Mouse (Mus musculus): Measurements from ENCODE around the gene Rhobtb1.

Gene Rhobtb1

GRCm38 (mm10) chr10:69151045-69151444, at the start of gene Rhobtb1:
Gene Rhobtb1, plus strand, starts transcription at chr10:69151434.
- DNase-seq (ENCODE audit: low read depth, low spot score), result no peak

DNA sequence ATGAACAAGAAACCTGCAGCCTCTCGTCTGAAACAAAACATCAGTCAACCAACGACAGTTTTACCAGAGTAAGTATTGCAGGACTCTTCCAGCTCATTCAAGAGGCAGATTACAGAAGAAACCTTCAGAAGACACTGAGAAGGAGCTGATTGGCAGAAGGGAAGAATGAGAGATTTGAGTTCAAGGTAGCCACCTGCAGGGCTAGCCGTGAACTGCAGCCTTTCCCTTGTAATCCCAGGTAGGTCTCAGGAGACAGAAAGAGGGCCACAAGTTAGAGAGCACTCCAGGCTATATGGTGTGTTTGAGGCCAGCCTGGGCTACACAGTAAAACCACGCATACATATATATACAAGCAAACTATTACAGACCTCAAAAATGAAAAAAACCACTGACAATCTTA, 49.2 kb upstream of the Rhobtb1 start:
- DNase-seq (ENCODE audit: low read depth, low spot score), result peak; percentile 4

- no peak for DNase-seq (ENCODE audit: low read depth, low spot score)
Measured at GRCm38 (mm10) chr10:69104143-69104882, 46.9 kb upstream of the Rhobtb1 start.

DNA sequence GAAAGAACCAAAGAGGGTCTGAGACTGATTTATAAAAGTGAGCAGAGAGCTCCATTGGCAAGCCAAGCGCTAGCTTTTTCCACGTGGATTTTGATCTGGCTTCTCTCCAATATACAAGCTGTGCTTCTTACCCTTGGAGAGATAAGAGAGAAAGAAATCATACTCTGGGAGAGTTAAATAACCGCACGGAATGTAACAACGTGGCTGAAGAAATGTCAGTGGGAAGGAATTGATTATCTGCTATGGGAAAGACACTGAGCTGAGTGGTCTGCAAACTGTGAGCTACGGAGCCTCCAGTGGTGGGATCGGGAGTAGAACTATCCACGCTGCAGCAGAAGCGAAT, 46.4 kb upstream of the Rhobtb1 start:
- DNase-seq (ENCODE audit: low read depth, low spot score), result no peak

DNA sequence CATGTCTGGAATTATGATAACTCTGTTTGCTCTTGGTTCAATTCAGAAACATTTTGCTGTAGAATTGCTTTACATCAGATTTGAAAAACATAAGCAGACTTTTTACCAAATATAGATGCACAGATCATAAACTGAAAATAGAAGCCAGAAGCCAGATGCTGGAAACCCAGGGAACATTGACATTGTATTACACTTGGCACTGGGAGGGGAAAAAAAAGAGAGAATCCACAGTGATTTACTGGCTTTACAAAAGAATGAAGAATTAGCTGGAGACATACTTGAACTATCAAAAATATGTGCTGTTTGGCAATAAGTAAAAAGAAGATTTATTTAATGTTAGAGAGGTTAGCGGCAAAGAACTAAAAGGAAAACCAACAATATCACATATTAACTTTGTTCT, 44.4 kb upstream of the Rhobtb1 start:
- no peak for DNase-seq (ENCODE audit: low read depth, low spot score)

- DNase-seq (ENCODE audit: low read depth, low spot score), result no peak
Measured at GRCm38 (mm10) chr10:69107253-69107652, 44.0 kb upstream of the Rhobtb1 start.

GRCm38 (mm10) chr10:69114384-69114783, 36.9 kb upstream of the Rhobtb1 start:
- no peak for DNase-seq (ENCODE audit: low read depth, low spot score)

- no peak for DNase-seq (ENCODE audit: low read depth, low spot score)
Measured at GRCm38 (mm10) chr10:69117996-69118395, 33.2 kb upstream of the Rhobtb1 start.

GRCm38 (mm10) chr10:69118893-69119292, 32.3 kb upstream of the Rhobtb1 start:
- no peak for DNase-seq (ENCODE audit: low read depth, low spot score)

DNA sequence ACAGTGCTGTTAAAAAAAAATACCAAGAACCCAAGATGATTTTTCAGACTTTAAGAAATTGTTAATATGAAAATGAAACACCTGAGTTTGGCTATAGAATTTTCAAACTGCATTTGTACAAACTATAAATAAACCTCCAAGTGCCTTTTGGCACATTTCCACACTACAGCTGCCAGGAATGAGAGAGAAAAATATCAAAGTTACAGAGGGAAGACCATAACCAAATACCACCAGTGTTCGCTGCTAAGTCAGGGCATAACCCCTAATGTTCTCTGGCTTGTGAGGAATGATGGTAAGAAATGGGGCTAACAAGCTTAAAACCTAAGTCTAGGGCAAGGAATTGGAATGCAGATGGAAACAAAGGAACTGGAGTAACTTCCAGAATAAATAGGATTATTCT, 31.8 kb upstream of the Rhobtb1 start:
- DNase-seq (ENCODE audit: low read depth, low spot score), result no peak

DNA sequence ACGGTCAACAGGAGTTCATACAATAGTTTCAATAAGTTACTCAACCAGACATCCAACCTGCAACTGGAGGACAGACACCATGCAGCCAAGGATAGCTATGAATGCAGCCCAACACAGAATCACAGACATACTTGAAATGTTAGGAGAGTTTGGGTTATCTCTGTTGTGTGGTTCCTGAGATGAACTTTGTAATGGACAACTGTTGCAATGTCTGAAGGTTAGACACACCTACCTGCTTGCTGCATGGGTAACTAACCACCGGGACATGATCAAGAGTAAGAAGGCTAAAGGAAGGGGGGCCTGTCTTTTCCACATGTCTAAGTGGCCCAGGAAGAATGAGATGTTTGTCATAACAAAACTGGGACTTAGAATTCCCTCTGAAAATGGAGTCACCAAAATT, 24.7 kb upstream of the Rhobtb1 start:
- no peak for DNase-seq (ENCODE audit: low read depth, low spot score)

DNA sequence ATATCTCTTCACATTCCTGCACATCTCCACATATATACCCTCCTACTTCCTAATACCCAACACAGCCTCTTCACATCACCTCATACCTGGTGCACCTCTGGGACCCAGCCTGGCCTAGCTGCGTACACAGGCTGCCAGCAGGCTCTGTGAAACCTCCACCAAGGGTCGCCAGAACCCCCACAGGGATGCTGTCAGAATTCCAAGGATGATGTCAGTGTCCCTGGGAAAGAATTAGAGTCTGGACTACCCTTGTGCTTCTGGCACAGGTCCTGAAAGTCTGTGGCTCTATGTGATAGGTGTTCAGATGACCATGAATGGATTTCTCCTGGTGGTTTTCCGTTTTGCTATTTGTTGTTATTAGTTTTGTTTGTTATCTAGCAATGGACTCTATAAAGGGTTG, 22.7 kb upstream of the Rhobtb1 start:
- DNase-seq (ENCODE audit: low read depth, low spot score), result no peak

DNA sequence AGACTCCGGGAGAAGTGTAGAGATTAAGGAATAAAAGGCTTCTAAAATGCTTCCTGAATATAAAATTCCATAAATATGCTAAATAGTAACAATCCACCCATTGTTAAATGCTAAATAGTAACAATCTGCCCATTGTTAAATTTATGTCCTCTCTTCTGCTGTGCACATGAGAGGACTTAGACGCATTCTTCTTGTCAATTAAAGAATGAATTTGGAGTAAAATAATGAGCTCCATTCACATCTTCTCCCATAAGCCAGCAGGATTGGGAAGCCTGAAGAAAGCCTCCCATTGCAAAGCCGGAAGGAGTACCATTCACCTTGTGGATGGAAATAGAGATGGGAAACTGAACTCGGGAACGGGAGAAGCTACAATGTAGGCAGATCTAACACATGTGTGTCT, 20.6 kb upstream of the Rhobtb1 start:
- DNase-seq (ENCODE audit: low read depth, low spot score), result no peak

- no peak for DNase-seq (ENCODE audit: low read depth, low spot score)
Measured at GRCm38 (mm10) chr10:69134356-69134755, 16.9 kb upstream of the Rhobtb1 start.

- no peak for DNase-seq (ENCODE audit: low read depth, low spot score)
Measured at GRCm38 (mm10) chr10:69136241-69136828, 14.9 kb upstream of the Rhobtb1 start.

DNA sequence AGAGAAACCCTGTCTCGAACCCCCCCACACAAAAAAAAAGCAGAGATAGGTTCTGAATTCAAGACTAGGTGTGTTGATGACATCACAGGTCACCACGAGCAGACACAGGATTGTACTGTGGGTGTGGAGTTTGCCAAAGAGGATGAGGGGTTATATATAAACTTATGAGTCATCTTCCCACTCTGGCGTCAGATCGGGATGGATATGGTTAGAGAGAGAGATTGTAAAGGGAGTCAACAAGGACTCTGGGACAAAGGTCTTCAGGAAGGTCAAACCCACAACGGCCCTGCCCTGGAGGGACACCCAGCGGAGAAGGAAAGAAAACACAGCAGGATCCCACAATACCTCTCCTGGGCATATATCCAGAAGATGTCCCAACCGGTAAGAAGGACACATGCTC, 2.0 kb upstream of the Rhobtb1 start:
- no peak for DNase-seq (ENCODE audit: low read depth, low spot score)

DNA sequence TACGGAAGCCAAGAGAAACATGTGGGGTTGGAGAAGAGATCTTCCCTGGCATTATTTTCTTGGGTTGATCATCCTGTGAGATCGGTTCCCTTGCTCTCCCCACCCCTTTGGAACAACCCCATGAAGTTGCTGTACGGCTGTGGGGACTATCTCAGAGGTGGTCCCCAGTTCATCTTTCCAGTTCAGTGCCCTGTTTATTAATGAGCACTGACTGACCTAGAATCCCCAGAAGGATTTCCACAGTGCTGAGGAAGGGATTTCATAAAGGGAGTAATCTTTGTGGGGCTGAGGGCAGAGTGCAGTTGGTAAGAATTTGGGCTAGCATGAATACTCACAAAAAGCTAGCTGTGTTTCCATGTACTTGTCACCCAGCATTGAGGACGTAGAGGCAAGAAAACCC, 1.7 kb downstream of the Rhobtb1 start:
- no peak for DNase-seq (ENCODE audit: low read depth, low spot score)

DNA sequence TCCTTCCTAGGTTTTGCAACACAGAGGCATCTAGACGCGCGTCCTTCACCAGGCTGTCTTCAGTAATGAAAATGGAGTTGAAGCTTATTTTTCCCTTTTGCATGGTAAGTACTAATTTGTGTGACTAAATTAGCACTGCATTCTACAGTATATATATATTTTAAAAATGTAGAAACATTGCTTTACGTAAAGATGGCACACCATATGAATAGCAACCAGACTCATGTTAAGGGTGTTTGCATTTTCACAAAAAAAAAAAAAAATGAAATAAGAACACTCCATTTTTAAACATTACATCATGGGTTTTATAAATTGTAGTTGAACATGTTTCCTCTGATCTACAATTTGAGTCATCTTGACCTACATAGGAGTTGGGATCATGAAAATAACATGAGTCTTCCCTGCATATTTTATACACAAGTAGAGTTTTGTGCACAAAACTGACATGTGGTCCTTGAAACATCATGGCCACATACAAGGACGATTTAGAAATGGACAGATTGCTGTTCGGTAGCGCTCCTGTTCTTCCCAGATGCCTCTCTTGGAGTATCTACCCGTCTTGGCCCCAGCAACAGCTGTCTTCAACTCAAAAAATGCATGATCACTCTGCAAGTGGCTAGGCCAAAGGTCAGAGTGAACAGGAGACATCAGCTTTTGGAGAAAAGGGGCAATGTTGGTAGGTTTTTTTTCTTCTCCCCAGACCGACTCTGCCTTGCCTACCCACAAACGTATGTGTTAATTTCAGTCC, 4.4 kb downstream of the Rhobtb1 start:
- DNase-seq (ENCODE audit: low read depth, low spot score), result no peak

GRCm38 (mm10) chr10:69156462-69156861, 5.2 kb downstream of the Rhobtb1 start:
- DNase-seq (ENCODE audit: low read depth, low spot score), result no peak

- DNase-seq (ENCODE audit: low read depth, low spot score), result no peak
Measured at GRCm38 (mm10) chr10:69157471-69157870, 6.2 kb downstream of the Rhobtb1 start.

GRCm38 (mm10) chr10:69160877-69161276, 9.6 kb downstream of the Rhobtb1 start:
- no peak for DNase-seq (ENCODE audit: low read depth, low spot score)

- DNase-seq (ENCODE audit: low read depth, low spot score), result no peak
Measured at GRCm38 (mm10) chr10:69161503-69161902, 10.3 kb downstream of the Rhobtb1 start.

DNA sequence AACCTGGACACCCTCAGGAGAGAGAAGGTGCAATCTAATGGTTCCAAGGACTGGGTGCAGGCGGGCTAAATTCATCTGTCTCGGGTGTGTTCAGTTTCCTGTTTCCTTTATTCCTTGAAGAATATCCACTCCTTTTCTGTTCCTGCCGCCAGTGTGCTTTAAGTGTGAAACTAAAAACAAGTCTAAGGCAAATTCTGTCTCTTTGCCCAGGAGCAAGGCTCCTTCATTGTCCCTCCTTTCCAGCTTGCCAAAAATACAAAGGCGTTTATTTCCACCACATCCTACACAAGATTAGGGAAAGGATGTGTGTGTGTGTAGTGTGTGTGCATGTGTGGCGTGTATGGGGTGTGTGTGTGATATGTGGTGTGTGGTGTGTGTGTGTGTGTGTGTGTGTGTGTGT, 11.3 kb downstream of the Rhobtb1 start:
- no peak for DNase-seq (ENCODE audit: low read depth, low spot score)
